Mouse (Mus musculus): ENCODE measurements around the gene Stx19. TPM values are rescaled to one million over a fixed set of nuclear protein-coding genes. Genes with fewer than 3 reads are reported as not detected.

Stx19 gene
- total RNA-seq (2021): not detected
- long read RNA-seq, experiment 1: 0 reads
- long read RNA-seq, experiment 2: 0 reads

DNA sequence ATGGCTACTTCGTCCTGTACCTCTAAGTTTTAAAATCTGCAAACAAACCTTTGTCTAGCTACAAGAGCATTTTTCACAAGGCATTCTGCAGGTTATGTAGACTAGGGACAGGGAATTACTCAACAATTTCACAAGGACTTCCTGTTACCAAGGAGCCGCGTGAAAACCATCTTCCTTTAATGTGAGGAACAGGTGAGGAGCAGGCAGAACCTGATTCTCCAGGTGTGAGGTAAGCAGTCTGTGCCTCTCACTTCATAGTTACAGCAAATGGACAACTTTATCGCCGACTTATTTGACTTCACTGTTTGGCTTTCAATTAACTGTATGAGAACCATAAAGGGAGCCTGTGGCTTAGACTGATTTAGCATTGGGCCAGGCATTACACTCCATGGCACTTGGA lies at the start of gene Stx19:
TSS of gene Stx19 (plus strand) at position 186 of the 400 bp plus-strand sequence.
- DNase-seq: no peak

DNA sequence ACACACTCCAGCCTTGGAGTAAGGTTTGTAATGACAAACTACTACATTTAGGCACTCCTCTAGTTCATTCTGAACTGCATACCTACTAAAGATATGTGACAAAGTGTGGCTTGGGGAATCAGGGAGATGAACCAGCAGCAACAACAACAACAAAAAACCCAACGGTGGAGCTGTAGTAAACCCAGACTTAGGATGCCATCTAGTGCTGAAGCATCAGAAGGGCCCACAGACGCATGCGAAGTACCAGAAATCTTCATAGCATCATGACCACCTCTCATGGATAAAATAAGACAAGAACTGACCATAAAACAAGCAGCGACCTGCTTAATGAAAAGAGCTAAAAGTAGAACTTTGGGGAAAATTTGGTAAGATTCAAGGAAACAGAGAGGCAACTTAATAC lies 41.0 kb upstream of the Stx19 start:
- DNase-seq: no peak

DNA sequence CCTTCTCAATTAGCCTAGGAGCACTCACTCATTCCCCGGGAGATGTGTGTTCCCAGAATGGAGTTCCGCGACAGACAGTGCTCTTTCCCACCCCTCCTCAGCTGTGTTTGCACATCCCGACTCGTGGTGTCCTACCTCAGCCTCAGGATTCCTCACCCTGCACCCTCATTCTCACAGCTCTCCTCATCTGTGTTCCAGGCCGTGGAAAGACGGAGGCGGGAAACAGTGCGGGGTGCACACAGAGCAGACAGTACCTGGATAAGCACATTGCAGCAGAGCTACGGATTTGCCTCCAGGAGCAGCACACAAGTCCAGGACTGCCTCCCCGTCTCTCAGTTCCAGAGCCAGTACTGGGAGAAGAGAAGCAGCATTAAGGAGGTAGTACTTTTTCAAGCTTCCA lies 38.4 kb upstream of the Stx19 start:
- no peak for DNase-seq

DNA sequence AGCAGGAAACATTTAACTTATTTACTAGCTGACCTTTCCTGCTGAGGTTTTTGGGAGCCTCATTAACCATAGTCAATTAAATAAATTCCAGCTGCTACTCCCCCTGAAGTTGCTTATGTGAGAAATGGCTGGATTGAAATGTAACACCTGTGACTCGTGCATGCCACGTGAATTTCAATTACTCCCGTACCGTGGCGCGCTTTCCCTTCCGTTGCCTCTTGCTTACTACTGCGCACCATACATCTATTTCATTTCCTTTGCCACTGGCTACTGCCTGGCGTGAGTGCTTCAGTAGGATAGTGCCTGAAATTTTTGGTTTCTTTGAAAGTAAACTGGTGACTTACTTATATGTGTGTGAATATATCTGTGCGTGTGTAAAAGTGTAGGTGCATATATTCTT lies 36.2 kb upstream of the Stx19 start:
- no peak for DNase-seq

DNA sequence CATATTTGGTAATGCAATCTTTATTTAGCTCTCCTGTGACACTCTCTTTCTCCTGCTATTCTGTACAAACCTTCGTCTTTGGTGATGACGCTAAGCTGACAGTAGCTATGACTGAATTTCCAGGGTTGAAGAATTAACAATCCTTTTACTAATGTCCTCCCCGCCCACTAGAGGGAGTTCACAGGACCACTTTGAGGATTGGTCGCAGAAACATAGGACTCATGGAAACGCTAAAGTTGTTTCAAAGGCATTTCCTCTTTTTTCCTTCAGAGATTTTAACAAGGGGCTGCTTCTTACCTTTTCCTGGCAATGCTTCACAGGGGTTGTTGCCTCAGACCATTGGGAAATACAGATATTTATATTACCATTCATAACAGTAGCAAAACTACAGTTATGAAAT lies 32.2 kb upstream of the Stx19 start:
- DNase-seq: peak in 1 of 2 experiments; percentile 18

DNA sequence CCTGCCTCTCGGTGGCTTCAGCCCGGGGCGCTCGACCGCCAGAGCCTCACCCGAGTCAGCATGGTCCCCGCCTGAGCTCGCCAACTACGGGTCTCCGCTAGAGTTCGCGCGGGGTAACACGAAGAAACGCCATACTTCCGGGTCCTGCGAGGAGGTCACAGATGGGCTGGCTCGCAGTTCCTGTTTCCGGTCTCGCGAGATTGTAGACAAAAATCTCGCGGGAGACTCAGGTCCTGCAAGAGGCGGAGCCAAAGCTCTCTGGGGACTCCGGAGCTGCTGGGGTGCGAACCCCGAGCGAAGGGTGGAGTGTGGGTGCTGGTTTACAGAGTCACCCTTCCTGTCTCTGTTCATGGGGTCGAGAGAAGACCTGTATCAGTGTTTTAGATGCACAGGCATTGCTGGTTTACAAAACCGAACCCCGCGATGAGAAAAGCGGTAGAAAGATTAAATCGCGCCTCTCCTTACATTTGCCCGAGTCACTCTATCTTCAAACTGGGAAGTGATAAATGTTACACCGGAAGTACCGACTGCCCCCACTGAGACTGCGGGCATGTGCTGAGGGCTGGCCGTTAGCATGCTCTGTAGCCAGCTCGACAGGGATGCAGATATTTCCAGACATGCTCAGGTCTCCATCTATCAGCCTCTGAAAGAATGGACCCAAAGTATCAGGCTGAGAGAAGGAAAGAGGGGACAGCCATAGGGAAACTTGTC lies 27.7 kb upstream of the Stx19 start, which contains the start of gene Nsun3:
TSS of gene Nsun3 (minus strand) at position 198 of the 711 bp plus-strand sequence.
- DNase-seq: peak; percentile 92 to 93

DNA sequence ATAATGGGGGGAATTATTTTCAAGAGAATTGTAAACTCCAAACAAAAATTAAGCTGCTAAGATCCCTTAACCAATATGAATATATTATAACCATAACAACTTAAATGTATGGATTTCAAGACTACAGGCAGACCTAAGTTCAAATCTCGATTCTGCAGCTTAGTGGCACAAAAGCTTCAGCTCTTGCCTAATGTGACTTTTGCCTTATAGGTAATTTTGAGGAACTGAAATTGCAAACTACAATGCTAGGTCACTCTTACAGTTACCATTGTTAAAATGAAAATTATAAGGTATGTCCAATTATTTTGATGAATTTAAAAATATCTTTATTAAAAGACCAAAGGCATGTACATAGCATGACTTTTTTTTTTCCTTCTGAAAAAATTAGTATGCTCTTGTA lies 17.9 kb upstream of the Stx19 start:
- DNase-seq: no peak

DNA sequence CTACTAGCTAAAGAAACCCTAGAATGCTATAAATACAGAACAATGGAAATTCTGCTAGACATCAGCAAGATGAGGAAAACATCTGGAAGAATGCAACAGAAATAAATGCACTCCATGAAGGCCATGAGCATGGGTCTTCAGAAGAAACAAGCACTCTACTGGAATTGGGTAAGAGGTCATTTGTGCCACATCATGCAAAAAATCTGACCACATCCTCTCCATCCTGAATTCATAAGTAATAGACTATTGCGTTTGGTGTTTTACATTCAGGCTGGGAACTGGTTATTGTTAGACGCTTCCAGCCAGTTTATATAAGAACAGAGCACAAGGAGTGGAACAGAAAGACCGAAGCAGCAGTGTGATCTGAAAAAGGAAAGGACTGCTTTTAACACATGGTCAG lies 15.7 kb upstream of the Stx19 start:
- DNase-seq: no peak

DNA sequence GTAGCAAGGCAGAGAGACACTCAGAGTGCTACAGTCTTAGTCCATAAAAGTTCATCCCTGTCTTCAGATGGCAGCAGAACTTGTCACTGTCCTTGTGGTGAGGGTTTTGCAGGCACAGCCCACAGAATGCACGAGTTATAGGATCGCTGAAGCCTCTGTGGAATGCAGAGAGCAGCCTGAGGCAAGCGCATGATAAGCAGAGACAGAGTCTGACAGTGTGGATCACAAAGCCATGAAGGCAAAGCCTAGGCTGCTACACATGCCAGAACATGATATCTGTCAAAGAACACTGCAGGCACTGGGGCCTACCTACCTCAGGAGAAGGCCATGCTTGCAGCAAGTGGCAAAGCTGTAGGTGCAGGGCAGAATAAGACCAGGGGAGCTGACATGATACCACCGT lies 15.1 kb upstream of the Stx19 start:
- no peak for DNase-seq

DNA sequence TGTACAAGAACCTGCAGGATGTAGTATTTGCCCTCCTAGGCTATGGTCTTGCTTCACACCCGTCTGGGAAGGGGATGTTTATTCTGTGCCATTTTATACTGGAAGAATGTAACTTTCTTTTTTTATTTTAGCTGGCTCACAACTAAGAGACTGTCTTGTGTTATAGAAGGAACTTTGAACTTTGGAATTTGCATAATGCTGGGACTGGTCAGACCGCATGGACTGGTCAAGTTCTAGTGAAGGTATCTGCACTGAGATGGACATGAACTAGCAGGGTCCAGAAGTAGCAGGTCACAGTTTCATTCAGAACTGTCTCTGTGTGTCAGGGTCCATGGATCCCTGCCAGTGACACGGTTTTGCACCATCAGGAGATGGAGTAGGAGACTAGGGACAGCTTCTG lies 14.6 kb upstream of the Stx19 start:
- no peak for DNase-seq

DNA sequence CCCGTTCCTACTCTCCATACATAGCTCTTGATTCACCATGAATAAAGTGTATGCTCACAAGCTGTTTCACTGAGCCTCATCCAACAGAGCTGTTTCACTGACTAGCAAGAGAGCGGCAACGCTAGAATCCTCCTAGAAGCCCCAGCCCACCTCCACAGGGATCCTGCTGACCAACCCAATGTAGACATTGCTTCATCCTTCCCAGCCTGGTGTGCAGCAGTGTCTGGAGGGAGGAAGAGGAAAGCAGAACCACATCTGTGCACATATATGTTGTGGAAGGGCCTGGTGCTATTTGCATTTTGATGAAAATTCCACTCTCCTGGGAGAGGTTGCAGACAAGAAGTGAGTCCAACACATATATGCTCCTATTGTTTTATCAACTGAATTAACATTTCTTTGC lies 9.9 kb upstream of the Stx19 start:
- DNase-seq: no peak

DNA sequence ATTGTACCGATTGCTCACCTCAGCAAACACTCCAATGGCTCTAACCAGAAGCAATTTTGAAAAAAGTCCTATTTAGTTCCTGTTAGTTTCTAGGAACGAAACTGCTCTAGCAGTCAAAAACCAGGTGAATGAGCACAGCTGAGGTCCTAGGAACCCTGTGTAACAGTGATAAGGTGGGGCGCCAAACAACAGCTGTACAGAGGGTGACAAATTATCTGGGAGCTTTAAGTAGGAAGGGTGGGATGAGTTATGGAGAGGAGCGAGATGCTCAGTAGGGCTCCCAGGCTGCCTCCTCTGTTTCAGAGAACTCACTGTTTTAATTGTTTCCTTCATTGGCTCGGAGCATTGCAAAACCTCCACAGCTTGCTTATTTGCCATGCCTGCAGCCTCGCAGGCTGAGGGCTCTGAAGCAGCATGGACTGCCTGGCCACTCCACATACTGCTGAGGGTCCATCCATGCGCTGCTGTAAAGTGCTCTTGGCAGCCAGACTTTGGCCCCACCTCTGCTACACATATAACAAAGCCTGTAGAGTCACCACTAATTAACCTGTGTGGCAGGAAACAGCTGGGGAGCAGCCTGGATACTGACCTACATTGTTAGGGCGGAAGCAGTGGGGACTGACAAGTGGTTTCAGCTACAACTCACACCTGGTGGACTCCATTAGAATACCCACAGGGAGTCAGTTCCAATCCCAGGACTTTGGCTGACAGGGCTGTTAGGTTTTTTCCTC lies 7.1 kb upstream of the Stx19 start:
- DNase-seq: no peak

DNA sequence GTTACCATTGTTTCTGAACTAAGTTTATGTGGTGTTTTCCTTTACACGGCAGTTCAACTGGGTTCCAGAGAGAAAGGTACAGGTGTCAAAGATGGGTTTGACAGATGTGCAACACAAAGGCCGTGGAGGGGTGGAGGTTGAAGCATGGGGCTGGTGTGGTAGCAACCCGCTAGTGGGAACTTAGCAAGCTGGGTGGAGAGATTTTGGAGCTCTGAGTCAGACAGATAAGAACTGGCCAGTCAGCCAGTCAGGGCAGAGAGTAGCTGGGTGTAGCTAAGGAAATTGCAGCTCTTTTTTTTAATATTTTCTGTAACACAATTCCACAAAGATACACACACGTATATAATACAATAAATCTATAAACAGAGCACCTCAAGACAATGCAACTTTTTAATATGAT lies 3.6 kb upstream of the Stx19 start:
- DNase-seq: no peak

DNA sequence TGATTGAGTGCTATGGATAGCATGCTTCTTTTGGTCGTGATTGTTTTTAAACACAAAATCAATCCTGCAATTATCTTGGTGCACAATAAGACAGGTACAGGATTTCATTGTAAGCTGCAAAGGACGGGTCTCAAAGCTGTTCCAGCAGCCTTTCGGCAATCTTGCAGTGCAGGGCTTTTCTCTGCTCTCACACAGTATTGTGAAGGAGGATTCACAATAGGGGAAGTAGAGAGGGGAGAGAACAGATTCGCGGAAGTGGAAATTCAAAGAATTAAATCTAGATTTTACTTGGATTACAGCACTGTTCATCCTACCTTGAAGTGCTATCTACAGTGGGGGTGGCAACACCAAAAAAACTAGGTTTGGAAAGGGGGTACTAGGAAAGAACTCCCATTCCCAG lies 686 bp upstream of the Stx19 start:
- DNase-seq: no peak

DNA sequence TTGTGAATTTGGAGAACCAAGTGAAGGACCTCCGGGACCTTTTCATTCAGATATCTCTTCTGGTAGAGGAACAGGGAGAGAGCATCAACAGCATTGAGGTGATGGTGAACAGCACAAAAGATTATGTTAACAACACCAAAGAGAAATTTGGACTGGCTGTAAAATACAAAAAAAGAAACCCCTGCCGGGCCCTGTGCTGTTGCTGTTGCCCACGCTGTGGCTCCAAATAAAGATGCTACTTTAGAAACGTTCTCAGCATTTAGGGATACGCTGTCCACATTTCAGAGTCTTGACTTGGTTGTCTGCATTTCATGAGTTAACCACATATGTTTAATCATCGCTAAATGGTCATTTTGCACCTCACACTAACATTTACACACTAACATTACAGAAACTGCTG lies 8.0 kb downstream of the Stx19 start:
- no peak for DNase-seq

DNA sequence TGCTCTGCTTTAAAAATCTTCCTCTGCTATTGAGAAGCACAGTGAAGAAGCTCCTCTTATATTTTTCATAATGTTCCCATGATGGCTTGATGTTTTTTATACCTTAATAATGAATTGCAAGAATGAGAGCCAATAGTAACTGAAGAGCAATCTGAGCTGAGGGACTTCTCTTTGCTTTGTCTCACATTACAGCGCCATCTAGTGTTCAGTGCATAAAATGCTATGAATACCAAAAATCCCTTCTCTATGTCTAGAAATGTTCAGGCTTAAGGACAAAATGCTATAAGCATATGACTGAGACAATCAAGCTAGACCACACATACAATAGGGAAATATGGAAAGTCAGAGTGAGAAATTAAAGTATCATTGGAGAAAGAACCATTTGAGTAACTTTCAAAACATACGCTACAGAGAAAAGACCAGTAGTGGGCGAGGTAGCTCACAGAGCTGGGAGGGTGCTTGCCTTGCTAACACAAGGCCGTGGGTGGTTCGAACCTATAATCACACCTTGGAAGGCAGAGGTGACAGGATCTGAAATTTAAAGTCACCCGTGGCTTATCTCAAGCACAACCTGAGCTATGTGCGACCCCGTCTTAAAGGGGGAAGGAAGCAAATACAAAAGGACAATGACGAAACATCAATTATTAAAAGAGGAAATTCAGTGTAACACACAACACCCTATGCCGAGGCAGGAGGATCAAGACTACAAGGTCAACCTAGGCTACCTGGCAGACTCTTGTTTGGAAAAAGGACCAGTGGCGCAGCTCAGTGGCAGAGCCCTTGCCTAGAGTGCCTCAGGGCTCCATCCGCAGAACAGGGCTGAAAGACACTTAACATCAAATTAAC lies 11.9 kb downstream of the Stx19 start:
- DNase-seq: peak in 1 of 2 experiments; percentile 11

DNA sequence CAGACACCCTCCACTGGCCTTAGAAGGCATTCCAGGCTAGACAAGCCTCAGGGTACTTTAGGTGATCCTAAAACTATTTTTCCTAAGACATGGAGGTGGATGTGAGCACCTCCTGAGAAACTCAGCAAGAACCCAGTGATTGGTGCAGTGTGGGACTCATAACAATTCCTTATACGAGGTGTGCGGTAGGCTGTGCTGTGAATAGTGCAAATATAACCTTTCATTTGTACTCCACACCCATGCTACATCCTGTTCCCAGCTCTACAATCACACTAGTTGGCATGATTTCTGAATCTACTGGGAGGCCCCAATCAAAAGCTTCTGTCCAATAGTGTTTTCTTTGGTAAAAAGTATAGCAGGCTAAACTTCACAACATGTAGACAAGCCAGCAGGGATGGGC lies 17.6 kb downstream of the Stx19 start:
- DNase-seq: no peak

DNA sequence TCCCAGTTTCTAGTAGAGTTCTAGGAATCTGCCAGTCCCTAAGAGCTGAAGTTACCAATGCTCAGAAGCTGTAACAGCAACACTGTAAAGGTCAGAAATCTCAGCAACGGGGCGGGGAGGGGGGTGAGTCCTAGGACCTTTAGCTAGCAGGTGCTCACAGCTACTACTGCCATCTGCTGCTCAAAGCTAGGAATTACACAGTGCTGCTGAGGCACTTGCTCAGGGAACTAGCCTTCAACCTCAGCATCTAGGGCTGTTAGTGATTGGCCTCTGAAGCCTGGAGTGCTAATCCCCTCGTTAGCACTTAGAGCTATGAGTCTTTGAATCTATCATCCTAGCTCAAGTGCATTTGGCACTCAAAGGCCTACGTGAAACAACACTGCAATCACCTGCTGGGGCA lies 18.0 kb downstream of the Stx19 start:
- DNase-seq: peak; percentile 58 to 66

DNA sequence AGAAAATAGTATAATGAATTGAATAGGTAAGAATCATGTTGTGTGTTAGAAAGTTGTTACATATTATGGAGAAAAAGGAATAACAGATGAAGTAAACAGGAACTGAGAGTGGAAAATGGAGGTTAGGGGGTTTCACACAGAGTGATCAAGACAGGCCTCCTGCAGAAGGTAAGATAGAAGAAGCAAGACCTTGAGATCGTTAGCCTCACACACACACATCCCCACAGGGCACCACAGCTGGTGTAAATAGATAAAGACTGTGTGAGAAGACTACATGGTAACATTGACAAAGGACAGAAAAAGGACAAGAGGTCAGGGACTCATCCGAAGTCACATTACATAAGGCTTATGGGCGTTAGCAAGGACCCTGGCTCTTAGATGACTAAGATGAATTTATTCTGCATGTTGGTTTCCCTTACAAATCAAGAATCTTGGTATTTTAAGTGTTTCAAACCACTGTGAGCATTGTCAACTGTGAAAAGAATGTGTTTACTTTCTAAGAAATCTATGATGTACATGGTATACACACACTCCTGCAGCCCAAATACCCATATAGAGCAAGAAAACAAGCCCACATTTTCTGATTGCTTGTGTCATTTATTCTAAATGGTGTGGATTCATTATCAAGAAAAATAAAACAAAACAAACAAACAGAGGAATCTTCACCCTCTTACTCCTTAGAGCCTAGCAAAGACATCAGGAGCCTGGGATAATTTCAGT lies 19.7 kb downstream of the Stx19 start:
- no peak for DNase-seq

DNA sequence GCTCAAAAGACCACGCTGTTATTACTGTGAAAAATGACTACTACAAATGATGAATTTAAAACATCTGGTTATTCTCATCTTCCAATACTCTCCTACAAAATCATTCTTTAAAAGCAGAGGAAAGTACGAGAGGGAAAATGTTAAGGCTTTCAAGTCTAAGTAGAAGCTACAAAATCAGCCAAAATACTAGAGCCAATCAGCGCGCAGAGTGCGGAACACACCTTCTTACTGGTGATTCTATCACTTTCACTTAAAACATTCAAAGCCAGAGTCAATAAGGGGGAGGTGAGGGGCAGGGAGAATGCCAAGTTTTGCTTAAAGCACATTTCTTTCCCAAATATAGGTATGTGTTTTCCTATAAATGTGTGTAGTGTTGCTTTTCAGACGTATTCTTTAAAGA lies 30.9 kb downstream of the Stx19 start:
- no peak for DNase-seq

DNA sequence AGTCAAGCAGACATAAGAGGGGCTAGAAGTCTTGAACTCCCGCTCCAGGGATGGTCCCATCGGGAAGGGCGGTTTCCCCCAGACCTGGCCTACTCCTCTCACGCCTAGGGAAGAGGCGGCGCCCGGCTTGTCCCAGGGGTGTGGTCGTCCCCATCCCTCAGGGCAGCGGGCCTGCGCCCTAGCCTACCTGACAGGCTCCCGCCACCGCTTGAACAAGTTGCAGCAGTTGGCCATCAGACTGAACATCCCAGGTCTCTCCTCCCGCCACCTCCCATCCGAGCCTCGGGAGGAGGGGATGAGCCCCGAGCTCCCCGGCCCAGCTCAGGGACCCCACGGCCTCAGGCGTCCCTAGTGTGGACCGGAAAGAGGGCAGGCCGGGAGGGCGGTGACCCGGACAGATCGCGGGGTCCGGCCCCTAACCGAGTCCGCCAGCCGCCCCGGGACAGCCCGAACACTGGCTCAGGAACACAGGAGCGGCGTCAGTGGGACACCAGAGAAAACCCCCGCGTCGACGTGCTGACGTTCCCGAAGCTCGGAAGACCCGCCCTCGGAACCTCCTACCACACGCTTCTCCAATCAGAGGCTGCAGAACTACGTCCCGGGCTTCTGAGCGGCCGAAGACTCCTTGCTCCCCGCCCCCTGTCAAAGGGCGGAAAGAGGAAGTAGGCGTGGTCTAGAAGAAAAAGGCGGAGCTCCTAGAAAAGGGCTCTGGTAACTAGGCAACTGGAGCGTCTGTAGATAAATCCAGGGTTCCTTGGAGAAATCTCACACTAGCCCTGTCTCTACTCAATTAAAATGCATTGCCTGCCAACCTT lies 32.2 kb downstream of the Stx19 start, which contains the start of gene Arl13b:
TSS of gene Arl13b (minus strand) at position 543 of the 815 bp plus-strand sequence.
- DNase-seq: peak; percentile 94 to 95

All from adrenal gland, postnatal 36 days (tissue).